Mouse (Mus musculus): Measurements from ENCODE around the gene Zfp108.

- TF ChIP-seq POLR2A (IDR thresholded peaks at IDR 0.05; ENCODE audit: extremely low read depth, insufficient read depth, low read length) (no peak), CTCF (IDR thresholded peaks at IDR 0.05; ENCODE audit: extremely low read depth, insufficient read depth, low read length) (no peak)
These were observed 41.8 kb downstream of the Zfp108 start for GRCm38 (mm10) chr7:24296386-24296785.

Measured in cortical plate, adult 2 months (tissue).